Mouse (Mus musculus): ENCODE data around the gene Pfdn6. TPM values are rescaled to one million over a fixed set of nuclear protein-coding genes. Genes with fewer than 3 reads are reported as not detected.
A peak's percentile ranks its signal among the peaks of the same experiment; 100 is the strongest.

Pfdn6 gene
- polyA plus RNA-seq, 1 experiment = 135 TPM

DNA sequence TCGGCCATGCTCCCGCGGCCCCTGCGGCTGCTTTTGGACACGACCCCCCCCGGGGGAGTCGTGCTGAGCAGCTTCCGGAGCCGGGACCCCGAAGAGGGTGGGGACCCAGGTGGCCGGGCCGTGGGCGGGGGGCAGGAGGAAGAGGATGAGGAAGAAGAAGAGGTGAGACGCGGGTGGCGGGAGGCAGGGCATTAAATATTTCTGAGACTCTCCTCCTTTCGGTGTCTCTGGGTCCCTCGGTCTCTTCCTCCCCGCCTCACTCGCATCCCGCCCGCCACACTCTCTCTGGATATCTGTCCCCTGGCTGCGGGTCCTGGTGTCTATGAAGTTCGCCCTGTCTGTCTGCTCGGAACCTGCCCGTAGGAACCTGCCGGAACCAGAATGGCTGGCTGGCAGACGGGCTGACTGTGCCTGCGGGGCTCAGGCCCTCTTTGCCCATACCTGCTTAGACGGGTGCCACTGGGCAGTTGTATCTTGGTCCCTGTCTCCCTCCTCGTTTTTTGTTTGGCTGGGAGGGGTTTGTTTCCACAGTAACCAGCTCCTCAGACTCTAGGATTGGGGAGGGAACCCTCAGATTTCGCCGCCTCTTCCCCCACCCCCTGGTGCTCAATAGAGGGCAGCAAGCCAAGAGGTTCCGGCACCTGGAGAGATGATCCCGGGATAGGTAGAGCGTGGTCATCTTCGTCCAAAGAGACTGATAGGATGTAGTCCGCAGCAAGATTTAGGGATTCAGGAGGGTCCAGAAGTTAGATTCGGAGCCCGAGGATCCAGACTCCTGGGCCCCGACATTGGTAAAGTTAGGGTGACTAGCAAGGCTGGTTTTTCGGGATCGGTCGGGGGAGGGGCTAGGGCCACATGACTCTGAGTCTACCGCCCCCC, 9.6 kb downstream of the Pfdn6 start:
- H3K27ac ChIP-seq (ENCODE audit: insufficient read depth, low read length) = peak overlapping the region; percentile 84
- peak; percentile 70 to 73 for DNase-seq
- no peaks in the 10 kb centered on the region for H3K27me3 ChIP-seq (ENCODE audit: control insufficient read depth, insufficient read depth, low read length)
- H3K4me3 ChIP-seq (replicated peaks; ENCODE audit: insufficient read depth, low read depth, low read length) = peak overlapping the region; percentile 94
- TF ChIP-seq CTCF (IDR thresholded peaks at IDR 0.05; ENCODE audit: borderline replicate concordance, insufficient read depth, low read depth, low read length) (no peak), POLR2A (IDR thresholded peaks at IDR 0.05; ENCODE audit: borderline replicate concordance, insufficient read depth, low read length) (no peak)
- H3K4me1 ChIP-seq (ENCODE audit: control insufficient read depth, insufficient read depth, low read length) = peaks cover 5% of the 10 kb centered on the region; the same call in 1 of the 2 replicates
- WGBS = under 1% methylated on average over 45 of the region's 45 CpGs

DNA sequence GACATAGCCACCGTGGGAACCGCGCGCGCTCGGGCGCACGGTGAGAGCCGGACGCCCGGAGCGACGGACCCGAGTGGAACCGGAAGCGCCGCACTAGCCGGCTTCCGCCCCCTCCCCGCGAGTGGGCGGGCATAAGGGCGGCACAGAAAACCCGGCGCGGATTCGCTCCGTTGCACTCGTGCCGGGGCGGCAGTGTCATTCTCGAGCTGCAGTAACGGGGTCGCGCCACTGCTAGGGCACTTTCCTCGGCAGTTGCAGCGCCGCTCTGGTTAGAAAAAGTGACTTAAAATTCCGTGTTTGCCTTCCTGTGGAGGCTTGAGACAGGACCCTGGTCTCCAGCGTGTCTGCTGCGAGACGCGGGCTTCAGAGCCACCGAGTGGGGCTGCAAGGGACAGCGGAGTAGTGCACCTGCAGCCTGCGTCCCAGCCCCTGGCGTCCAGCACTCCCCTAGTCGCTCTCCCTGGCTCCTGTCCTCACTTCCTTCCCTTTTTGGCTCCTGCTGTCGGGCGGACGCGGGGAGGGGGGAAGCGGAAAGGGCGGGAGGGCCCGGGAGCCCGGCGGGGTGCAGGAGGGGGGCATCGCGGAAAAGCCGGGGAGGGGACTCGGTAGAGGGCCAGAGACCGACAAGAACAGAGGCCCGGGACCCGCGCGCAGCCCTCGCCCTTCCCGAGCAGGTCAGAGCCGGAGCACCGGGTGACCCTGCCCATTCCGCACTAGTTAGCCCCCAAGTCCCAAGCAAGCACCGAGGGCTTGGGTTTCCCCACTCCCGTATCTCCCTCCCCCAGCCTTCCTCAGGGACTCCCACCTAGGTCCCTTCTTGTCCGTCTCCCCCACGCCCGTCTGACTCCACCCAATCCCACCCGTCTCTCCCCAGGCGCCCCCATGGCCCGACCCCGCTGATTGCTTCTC, 10.5 kb downstream of the Pfdn6 start, which contains the start of gene Rgl2:
Gene Rgl2, plus strand, starts transcription at position 173 of the 909 bp plus-strand sequence.
- TF ChIP-seq POLR2A (IDR thresholded peaks at IDR 0.05; ENCODE audit: borderline replicate concordance, insufficient read depth, low read length) (peak; percentile 76; the same call in 1 of the 2 replicates), CTCF (IDR thresholded peaks at IDR 0.05; ENCODE audit: borderline replicate concordance, insufficient read depth, low read depth, low read length) (peak; percentile 19; the same call in 1 of the 2 replicates)
- Histone ChIP-seq H3K4me1 (ENCODE audit: control insufficient read depth, insufficient read depth, low read length) (peaks cover 5% of the 10 kb centered on the region; the same call in 1 of the 2 replicates), H3K27ac (ENCODE audit: insufficient read depth, low read length) (peak within 1 kb of the TSS; percentile 99), H3K27me3 (ENCODE audit: control insufficient read depth, insufficient read depth, low read length) (no peaks in the 10 kb centered on the region), H3K4me3 (replicated peaks; ENCODE audit: insufficient read depth, low read depth, low read length) (peak within 1 kb of the TSS; percentile 94)
- under 1% methylated on average over 72 of the region's 80 CpGs for WGBS
- DNase-seq = peak; percentile 94 to 97

- TF ChIP-seq POLR2A (IDR thresholded peaks at IDR 0.05; ENCODE audit: borderline replicate concordance, insufficient read depth, low read length) (no peak), CTCF (IDR thresholded peaks at IDR 0.05; ENCODE audit: borderline replicate concordance, insufficient read depth, low read depth, low read length) (no peak)
- H3K4me3 ChIP-seq (replicated peaks; ENCODE audit: insufficient read depth, low read depth, low read length) = peak overlapping the region; percentile 94
- WGBS = 50% methylated on average over 21 of the region's 21 CpGs
- H3K27me3 ChIP-seq (ENCODE audit: control insufficient read depth, insufficient read depth, low read length) = no peaks in the 10 kb centered on the region
- peak in 1 of 2 experiments; percentile 10 for DNase-seq
- peaks cover 5% of the 10 kb centered on the region; the same call in 1 of the 2 replicates for H3K4me1 ChIP-seq (ENCODE audit: control insufficient read depth, insufficient read depth, low read length)
- no peak overlapping the region for H3K27ac ChIP-seq (ENCODE audit: insufficient read depth, low read length)
Measured at GRCm38 (mm10) chr17:33928251-33928947, 11.7 kb downstream of the Pfdn6 start.

GRCm38 (mm10) chr17:33926207-33926932, 13.8 kb downstream of the Pfdn6 start:
- 71% methylated on average over 17 of the region's 17 CpGs for WGBS
- H3K4me1 ChIP-seq (ENCODE audit: control insufficient read depth, insufficient read depth, low read length) = peaks cover 3% of the 10 kb centered on the region; the same call in 1 of the 2 replicates
- no peaks in the 10 kb centered on the region for H3K27me3 ChIP-seq (ENCODE audit: control insufficient read depth, insufficient read depth, low read length)
- DNase-seq = no peak
- no peak overlapping the region for H3K27ac ChIP-seq (ENCODE audit: insufficient read depth, low read length)
- TF ChIP-seq POLR2A (IDR thresholded peaks at IDR 0.05; ENCODE audit: borderline replicate concordance, insufficient read depth, low read length) (no peak), CTCF (IDR thresholded peaks at IDR 0.05; ENCODE audit: borderline replicate concordance, insufficient read depth, low read depth, low read length) (no peak; the same call in 1 of the 2 replicates)
- H3K4me3 ChIP-seq (replicated peaks; ENCODE audit: insufficient read depth, low read depth, low read length) = no peak overlapping the region

- peak in 1 of 2 experiments; percentile 8 for DNase-seq
- no peaks in the 10 kb centered on the region for H3K27me3 ChIP-seq (ENCODE audit: control insufficient read depth, insufficient read depth, low read length)
- TF ChIP-seq POLR2A (IDR thresholded peaks at IDR 0.05; ENCODE audit: borderline replicate concordance, insufficient read depth, low read length) = no peak
- H3K27ac ChIP-seq (ENCODE audit: insufficient read depth, low read length) = no peak overlapping the region
- 79% methylated on average over 21 of the region's 21 CpGs for WGBS
- no peak overlapping the region for H3K4me3 ChIP-seq (replicated peaks; ENCODE audit: insufficient read depth, low read depth, low read length)
- no peaks in the 10 kb centered on the region for H3K4me1 ChIP-seq (ENCODE audit: control insufficient read depth, insufficient read depth, low read length)
Measured at GRCm38 (mm10) chr17:33925406-33926116, 14.6 kb downstream of the Pfdn6 start.

DNA sequence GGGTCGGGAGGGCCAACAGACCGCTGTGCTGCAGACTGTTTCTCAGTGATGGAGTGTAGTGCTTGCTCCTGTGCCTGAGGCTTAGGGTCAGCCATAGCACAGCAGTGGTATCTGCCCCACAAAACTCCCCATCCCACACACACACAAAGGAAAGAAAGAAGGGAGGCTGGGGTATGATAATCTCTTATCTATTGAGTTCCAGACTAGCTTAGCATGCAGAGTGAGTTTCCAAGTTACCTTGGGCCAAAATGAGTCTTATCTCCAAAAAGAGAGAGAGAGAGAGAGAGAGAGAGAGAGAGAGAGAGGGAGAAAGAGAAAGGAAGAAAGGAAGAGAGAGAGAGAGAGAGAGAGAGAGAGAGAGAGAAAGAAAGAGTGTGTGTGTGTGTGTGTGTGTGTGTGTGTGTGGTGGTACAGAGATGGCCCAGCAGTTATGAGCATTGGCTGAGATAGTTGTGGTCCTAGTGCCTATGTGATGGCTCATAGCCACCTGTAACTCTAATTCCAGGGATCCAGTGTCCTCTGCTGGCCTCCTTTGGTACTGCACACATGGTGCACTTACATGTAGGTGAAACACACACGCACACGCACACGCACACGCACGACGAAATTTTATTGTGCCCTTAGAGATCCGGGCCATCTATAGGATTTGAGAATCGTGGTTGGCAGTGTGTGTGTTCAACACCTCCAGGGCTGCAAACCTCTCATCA, 15.4 kb downstream of the Pfdn6 start:
- TF ChIP-seq CTCF (IDR thresholded peaks at IDR 0.05; ENCODE audit: borderline replicate concordance, insufficient read depth, low read depth, low read length) = peak; percentile 41; the same call in 1 of the 2 replicates
- TF ChIP-seq POLR2A (IDR thresholded peaks at IDR 0.05; ENCODE audit: borderline replicate concordance, insufficient read depth, low read length) = no peak
- no peak overlapping the region for H3K27ac ChIP-seq (ENCODE audit: insufficient read depth, low read length)
- no peaks in the 10 kb centered on the region for H3K27me3 ChIP-seq (ENCODE audit: control insufficient read depth, insufficient read depth, low read length)
- no peaks in the 10 kb centered on the region for H3K4me1 ChIP-seq (ENCODE audit: control insufficient read depth, insufficient read depth, low read length)
- WGBS = 84% methylated on average over 10 of the region's 10 CpGs
- no peak for DNase-seq
- H3K4me3 ChIP-seq (replicated peaks; ENCODE audit: insufficient read depth, low read depth, low read length) = no peak overlapping the region
